Mouse (Mus musculus) liver, adult (tissue): ENCODE measurements around the gene Hnf4a.

Experiments used
- GATA4 ChIP-seq: IDR thresholded peaks from 2 replicates; pipeline ENCODE4 v1.6.1; 2014; ENCODE audit warnings: mild to moderate bottlenecking, low read length; ENCODE audit not compliant: insufficient replicate concordance

Gene Hnf4a

DNA sequence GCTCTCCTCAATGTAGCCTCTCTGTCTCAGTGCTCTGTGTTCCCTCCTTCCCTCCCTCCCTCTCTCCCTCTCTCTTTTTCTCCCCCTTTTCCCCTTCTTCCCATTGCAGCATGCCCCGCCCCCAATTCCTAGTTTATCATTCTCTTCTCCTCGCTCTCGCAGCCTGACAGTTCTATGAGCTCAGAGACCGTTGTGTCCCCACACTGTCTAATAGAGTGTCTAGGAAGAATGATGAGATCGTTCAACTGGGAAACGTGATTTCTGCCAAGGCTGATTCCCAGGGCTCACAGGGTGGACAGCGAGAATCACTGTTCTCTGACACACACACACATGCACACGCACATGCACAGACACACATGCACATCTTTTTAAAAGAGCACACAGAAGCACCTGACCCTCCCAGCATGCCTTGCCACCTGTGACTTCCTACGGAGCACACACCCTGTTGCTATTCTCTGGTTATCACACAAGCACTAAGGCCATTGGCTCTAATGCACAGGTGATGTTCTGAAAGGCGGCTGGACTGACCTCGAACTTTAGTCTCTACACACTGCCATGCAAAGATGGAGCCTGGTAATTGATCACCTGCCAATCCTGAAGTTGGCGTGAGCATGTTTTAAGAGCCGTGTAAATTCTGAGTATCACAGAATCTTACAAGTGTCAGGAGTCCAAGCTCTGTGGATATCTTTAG is 54.8 kb downstream of the Hnf4a start:
- TF ChIP-seq GATA4, result no peak

GRCm38 (mm10) chr2:163564646-163565045 is 58.0 kb downstream of the Hnf4a start:
- TF ChIP-seq GATA4, result no peak

DNA sequence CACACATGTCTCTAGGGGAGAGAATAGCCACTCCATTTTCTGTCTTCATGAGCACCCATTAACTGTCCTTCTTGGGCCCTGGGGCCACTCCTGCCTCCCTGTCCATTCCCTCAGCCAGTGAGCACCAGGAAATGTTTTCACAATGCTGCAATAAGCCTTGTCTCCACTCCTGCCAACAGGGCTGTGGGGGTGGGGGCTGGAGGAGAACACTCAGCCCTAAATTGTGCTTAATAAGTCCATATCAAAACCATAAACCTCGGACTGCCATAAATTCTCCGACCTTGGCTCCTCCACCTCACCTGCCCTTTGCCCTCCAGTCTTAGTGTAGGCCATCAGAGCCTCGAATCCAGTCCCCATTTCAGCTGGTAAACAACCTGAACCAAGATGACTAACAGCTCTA is 67.7 kb downstream of the Hnf4a start:
- no peak for TF ChIP-seq GATA4

GRCm38 (mm10) chr2:163575248-163575647 is 68.6 kb downstream of the Hnf4a start:
- TF ChIP-seq GATA4, result 0 out of 2 replicates have a peak, but pooled peaks have one; percentile 15

- no peak for TF ChIP-seq GATA4
These were observed 71.4 kb downstream of the Hnf4a start for GRCm38 (mm10) chr2:163577986-163578385.

- TF ChIP-seq GATA4, result peak; percentile 6; the same call in 1 of the 2 replicates
These were observed 73.7 kb downstream of the Hnf4a start for GRCm38 (mm10) chr2:163580069-163580945.

DNA sequence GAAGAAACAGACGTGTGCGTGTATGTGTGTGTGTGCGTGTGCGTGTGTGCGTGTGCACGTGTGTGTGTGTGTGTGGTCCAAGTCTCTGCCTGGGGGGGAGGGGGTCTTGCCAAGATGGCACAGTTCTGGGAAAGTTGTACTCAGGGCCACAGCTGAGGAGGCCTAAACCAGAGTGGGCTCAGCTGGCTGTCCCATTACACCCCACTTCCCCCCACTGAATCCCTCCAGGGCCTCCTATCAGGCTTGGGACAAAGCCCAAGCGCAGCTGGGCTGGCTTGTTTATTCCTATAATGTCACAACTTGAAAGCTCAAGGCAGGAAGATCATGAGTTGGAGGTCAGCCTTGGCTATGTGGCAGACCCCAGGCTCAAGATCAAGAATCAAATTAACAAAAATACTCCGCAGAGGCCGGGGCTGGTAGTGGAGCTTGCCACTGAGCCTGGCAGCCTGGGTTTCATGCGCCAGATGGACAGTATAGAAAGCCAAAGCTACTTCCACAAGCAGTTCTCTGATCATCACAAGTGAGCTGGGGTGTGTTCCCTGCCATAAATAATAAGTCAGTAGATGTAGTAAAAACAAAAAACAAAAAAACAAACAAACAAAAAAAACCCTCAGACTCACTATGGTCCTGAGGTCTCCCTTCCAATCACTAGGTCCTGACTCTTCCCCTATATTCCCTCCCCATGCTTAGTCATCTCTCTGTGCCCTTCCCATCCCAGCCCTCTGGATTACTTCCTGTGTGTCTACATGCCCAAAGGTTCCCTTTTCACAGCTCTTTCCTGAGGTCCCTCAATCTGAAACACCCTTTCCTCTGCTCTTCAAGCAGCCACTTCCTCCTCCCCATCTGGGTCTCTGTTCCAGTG is 76.8 kb downstream of the Hnf4a start:
- TF ChIP-seq GATA4, result no peak

DNA sequence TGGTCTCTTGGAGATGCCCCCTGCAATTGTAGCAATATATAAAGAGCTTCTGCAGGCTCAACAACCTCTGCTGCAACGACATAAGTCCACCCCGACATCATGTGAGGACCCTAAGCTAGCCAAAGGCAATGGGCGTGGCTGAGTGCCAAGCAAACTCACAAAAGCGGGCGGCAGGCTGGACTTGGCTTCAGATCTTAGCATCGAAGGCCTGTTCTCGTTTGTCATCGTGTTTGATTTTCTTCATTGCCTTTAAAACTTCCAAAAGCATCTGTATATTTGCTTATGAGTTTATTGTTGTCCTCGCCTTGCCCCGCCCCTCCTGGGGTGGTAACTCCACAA is 77.4 kb downstream of the Hnf4a start:
- TF ChIP-seq GATA4, result no peak

DNA sequence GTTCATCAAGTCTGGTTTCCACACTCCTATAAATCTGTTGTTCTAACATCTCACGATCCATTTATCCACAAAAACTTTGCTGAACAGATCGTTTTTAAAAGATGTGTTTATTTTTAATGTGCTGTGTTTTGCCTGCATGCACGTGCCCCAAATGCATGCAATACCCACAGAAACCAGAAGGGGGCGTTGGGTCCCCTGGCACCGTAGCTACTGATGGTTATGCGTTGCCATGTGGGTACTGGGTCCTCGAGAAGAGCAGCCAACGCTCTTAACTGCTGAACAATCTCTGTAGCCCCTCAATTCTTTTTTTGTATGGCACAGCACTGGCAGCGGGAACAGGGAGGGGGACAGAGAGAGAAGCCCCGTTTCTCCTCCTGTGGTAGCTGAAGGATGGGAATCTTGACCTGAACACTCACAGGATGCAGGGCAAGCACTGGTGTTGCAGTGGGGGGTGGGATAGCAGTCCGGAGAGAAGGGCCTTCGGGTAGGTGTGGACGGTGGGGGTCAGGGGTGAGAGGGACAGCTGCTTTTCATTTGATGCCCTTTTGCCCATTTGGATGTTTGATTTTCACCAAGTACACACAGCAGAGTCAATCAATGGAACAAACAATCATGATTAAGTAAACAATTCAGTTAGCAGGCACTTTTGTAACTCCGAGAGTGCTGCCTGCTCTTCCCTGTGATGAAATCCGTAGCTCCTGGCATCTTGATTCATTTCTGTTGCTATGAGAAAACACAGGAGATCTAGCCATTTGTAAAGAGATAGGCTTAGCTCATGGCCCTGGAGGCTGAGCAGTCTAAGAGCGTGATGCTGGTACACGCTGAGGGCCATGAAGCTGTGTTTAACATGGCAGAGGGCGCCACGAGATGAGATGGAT is 80.0 kb downstream of the Hnf4a start:
- TF ChIP-seq GATA4, result no peak

DNA sequence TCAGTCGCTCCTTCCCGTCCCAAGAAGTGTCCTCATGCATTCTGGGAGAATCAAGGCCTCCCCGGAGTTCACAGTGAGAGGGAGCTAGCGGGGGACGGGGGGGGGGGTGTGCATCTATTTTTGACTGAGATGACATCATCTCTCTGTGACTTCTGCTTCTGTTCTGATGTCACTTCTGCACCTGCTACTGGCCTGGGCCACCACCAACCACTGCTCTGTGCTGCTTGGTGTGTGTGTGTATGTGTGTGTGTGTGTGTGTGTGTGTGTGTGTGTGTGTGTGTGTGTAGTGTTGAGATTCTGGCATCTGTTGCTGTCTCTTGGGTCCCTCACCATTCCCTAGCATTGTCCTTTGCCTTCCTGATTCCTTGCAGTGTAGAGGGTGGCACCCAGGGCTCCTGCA is 80.9 kb downstream of the Hnf4a start:
- TF ChIP-seq GATA4, result no peak

- TF ChIP-seq GATA4, result no peak
These were observed 83.6 kb downstream of the Hnf4a start for GRCm38 (mm10) chr2:163590211-163590610.

- no peak for TF ChIP-seq GATA4
These were observed 84.4 kb downstream of the Hnf4a start for GRCm38 (mm10) chr2:163590996-163591395.

DNA sequence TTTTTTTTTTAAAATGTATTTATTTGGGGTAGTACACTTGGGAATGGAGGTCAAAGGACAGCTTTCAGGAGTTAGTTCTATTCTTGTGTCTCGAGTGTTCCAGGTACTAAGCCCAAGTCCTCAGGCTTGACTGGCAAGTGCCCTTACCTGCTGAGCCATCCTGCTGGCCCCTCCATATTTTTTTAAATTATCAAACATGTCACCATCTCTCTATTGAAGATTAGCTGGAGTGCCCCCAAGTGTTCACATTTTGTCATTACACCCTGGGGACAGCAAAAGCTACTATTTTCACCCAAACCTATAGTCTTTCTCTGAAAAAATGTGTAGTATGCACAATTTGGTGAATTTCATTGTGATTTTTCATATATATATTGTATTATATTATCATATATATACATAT is 85.5 kb downstream of the Hnf4a start:
- no peak for TF ChIP-seq GATA4

- TF ChIP-seq GATA4, result no peak
These were observed 87.2 kb downstream of the Hnf4a start for GRCm38 (mm10) chr2:163593636-163594282.
